Mouse (Mus musculus) A20 (cell line): ENCODE data around the gene Oxtr.

Experiments used
- DNase-seq: peaks from one replicate; pipeline ENCODE4 v3.0.0-alpha.2; 2011; ENCODE audit warnings: low read depth, low spot score

The Oxtr gene

DNA sequence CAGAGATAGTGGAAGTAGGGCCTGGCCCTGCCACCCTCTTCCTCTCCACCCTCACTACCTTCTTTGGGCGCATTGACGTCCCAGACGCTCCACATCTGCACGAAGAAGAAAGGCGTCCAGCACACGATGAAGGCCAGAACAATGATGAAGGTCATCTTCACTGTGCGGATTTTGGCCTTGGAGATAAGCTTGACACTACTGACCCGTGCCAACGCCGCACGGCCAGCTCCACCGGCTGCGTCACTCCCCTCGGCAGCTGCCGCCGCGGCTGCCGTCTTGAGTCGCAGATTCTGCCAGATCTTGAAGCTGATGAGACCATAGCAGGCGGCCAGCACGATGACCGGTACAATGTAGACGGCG is 942 bp downstream of the Oxtr start:
- no peak for DNase-seq

DNA sequence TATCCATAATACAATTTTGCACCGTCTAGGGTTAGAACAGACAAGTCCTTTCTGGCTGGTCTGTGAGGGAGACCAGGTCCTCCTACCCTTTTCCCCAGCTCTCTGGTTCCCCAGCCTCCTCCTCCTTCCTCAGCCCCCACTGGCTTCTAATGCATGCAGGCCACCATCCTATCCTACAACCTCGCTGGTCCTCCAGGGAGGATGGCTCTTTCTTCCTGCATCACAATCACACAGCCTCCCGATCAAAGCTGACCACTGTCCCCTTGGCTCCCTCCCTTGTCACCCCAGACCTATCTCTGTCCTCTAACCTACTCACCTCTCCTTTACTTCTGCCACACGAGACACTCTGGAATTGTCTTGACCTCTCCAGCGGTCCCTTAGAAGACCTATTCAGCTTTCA is 1.8 kb downstream of the Oxtr start:
- DNase-seq = no peak

DNA sequence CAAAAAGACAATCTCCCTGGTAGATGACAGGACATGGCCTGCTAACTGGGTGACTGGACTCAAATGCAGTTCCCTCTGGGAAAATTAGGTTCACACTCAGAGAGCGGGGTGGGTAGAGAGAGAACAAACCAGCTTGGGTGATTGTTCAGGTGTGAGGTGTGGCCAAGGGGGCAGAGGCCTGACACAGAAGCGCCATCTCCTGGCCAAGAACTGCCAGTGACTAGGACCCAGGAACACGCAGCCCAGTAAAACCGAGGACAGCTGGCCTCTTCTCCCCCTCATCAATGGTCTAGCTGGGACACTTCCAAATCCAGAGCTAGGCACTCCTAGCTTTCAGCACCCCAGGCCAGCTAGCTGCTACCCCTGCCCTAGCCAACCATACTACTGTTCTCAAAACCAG is 5.4 kb downstream of the Oxtr start:
- peak; percentile 39 for DNase-seq

DNA sequence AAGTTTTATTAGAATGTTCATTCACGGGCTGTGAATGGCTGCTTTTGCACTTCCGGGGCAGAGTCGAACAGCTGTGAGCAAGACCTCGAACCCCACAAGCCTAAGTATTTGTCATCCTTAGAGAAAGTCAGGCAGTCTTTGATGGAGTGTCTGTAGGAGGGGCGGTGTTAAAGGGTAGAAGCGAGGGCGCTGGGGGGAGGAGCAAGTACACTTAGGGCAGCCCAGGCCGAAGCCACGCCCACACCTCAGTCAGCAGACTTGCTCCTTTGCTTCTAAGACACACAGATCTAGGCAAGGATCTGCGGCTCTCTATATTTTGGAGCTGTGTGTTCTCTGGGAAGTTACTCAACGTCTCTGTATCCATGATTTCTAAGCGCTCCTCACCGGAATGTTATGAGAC is 9.9 kb downstream of the Oxtr start:
- no peak for DNase-seq

DNA sequence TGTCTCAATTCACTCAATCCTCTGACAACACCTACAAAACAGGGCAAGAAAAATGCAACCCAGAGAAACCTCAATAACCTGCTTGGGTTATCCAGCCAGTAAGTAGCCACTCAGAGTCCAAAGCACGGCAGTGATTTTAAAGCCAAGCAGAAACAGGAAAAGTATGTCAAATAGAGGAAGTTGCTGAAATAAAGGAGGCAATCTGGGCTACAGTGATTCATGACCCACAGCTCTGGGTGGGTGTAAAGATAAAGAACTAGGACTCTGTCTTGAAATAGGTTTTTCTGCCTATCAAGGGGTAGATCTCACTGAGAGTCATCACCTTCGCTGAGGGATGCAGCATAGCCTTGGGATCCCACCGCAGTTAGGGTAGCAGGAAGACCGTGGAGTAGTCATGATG is 18.1 kb downstream of the Oxtr start:
- no peak for DNase-seq

DNA sequence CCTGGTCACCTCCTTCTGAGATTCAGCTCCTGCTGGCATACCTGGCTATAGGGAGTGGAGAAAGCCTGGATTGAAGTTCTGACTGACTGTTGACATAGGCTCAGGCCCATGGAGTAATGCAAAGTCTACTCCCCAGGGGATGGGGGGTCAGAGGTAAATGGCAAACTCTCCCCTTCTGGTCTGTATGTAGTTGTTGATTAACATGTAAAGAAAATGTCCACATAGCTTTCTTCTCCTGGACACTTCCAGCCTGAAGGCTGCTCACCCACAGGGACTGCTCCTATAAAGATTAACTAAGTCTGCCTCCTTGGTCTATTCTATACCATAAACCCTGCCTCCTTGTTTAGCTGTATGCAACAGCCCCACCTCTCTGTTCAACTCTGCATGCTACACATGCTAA is 23.7 kb downstream of the Oxtr start:
- DNase-seq = no peak

DNA sequence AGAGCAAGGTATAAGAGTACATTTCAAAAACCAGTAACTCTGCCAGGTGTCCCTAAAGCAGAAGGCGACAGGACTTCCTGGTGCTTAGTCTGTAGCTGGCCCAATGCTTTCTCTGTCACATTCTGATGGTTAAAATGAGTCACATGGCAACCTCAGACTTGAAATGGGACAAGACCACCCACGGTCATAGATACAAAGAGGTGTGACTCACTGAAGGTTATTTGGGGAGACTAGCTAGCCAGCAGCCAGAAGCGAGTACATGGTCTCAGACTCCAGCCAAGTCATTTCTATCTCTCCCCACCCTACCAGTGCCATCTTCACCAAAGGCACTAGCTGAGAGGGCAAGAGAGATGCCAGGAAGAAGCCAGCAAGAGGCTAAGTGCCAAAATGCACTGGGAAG is 24.3 kb downstream of the Oxtr start:
- no peak for DNase-seq

DNA sequence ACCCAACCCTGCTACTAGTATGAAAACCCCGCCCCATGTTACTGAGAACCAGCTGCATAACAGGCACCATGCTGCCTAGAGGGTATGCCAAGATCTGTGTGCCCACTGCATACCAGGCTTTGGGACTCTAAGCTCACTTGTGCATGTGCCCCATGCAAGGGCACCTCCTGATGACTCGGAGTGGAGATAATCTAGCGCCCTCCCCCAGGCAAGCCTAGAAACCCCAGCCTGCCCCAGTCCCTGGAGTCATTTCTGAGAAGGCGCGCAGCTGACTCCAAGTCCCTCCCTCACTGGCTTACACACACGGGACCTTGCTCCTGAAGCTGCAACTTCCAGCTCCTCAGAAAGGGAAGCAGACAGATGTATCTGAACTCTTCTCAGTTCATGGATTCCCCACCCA is 26.4 kb downstream of the Oxtr start:
- DNase-seq = no peak

DNA sequence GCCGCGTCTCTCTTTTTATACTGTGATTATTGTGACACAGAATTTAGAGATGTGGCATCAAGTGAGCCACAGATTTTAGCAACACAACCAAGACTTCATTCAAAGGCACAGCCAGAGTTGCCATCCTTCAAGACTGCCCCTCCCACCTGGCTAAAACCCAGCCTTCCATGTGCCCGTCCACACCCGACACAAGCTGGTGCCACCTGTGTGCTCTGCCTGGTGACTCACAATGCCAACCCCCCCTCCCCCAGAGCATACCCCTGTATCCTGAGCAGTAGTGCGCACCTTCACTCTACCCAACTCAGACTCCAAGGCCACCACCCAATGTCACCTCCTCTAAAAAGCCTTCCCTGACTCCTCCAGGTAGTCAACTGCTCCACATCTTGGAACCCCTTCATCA is 28.3 kb downstream of the Oxtr start:
- no peak for DNase-seq

DNA sequence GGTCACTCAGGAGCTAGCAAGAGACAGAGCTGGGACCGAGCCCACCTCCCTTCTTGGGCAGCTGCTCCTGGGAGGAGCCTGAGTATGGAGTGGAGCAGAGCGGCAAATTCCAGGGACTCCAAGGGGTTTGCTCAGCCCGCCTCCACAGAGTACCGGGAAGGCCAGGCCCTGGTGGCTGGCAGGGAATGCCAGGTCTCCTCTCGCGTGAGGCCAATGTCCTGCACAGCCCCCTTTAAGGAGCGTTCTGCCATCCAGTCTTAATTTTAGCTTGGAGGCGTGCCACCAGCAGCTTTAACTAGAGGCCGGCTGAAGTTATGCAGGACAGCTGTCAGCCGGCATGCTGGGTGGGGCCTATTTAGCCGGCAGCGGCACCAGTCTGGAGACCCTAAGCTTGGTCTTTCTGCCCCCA is 30.4 kb downstream of the Oxtr start, which contains the start of gene Cav3:
TSS of gene Cav3 (plus strand) at position 165 of the 409 bp plus-strand sequence.
- no peak for DNase-seq

DNA sequence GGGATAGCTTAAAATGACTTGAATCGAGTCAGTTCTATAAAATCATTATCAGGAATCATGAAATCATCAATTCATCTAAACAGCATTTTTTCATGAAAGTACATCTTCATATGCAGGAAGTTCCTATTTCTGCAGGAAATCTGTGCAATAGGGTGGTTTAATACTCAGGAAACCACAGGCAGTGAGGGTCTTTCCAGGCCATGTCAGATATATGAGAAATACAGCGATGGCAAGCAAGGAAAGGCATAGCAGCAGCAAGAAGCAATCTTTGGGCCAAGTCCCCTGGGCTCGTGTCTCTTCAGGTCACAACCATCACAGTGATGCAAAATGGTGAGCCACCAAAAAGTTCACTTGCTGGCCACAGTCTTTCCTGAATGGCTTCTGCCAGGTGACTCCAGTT is 44.1 kb downstream of the Oxtr start:
- DNase-seq = no peak

DNA sequence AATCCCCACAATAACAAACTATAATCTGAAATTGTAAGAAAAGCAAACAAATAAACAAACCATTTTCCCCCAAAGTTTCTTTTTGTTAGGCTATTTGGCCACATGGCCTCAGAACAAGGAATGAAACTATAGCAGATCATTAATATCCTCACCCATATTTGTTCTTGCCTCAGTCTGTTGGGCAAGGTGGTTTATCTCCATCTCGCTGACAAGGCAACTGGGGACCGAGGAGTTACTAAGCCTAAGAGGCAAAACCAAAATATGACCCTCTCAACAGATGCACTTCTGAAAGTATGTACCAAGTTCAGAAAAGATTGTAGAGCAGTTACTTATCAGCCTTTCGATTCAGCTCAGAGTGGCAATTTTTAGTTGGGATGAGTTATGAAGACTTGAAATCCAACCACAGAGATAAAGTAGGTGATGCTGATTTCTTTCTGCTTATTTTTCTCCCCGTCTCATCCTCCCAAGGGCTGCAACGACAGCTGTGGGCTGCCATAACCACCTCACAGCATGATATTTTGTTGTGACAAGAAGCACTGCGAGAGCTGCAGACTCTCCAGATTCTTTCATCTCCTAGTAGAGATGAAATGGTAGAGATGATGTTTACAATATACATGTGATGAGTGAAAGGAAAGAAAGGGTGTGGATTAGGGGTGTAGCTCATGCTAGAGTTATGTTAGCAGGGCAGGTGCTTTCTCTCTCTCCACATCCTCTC is 63.6 kb downstream of the Oxtr start:
- DNase-seq = no peak

DNA sequence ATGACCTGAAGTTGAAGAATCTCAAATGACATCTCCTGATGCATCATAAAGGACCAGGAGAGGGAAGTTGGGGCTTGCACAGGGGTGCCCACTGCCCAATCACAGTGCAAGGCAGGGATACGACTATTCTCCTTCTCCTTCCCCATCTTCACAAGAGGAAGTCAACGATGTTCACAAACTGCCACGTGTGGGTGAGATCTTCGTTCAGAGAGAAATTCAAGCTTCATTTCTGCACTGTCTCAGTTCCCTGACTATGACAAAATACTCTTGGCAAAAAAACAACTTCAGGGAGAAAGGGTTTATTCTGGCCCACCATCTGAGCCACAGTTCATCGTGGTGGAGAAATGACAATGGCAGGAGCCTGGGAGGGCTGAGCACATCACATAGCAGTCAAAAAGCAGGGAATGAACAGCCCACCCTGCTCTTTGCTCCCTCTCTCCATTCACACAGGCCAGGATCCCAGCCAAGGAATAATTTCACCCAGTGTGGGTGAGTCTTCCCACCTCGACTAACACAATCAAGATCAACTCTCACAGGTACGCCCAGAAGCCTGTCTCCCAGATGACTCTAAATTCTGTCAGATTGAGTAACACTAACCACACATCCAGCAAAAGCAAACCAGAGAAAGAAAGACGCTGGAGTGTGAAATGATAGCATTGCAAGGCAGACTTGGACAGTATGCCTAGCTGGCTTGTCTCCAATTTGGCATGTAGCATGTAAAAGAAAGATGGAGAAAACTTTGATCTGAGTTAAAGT is 65.8 kb downstream of the Oxtr start:
- no peak for DNase-seq
